Mouse (Mus musculus) cerebellum, postnatal 14 days (tissue): ENCODE measurements around the gene Cyp2s1.
A peak's percentile ranks its signal among the peaks of the same experiment; 100 is the strongest.

ENCODE experiments used
- DNase-seq, 2 experiments: peaks; one replicate each; pipeline ENCODE4 v3.0.0; 2021; ENCODE audit warnings: mixed read lengths in 2 of 2

Cyp2s1 gene

DNA sequence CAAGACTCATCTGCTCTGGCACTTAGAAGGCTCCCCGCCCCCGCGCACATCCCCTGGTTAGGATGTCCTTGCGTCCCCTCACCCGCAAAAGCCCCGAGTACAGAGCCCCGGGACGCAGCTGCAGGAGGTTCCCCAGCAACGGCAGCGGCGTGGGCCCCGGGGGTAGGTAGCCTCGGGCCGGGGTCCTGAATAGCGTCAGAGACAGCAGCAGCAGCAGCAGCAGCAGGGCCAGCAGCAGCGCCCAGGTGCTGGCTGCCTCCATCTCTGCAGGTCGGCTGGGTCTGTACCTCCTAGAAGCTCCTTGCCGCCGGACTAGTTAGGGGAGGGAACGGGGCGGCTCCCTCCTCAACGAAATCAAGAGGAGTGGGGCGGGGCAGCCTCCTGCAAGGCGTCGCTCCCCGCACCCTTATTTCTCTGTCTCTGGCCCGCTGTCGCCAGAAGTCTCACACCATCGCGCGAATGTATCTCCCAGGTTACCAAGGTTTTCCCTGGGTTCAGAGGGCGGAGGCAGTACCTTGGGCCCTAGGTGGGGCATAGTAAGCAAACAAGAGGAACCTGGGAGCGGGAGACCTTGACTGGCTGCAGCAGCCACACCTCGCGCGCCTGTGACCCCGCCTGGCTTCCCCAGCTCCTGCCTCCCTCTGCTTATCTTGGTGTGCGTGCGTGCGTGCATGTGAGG lies at the start of gene Cyp2s1:
Gene Cyp2s1, minus strand, starts transcription at position 673 of the 679 bp plus-strand sequence.
- peak in 1 of 2 experiments; percentile 9 for DNase-seq

DNA sequence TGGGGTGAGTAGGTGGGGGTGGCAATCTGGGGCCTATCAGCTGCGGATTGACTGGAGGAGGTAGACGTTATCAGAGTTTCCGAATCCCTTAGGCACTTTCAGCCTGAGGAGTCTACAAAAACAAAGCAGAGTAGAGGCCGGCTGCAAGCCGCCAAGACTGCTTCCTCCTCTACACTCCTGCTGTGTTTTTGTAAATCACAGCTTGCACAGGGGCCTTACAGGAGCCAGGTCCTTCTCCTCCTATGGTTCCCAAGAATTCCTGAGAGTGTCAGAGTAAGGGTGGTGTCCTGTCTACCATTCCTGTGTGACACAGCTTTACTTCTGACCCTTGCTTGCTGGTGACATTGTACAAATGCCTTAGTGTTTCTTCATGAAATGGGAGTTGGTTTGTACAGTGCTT lies 48.1 kb upstream of the Cyp2s1 start:
- no peak for DNase-seq

DNA sequence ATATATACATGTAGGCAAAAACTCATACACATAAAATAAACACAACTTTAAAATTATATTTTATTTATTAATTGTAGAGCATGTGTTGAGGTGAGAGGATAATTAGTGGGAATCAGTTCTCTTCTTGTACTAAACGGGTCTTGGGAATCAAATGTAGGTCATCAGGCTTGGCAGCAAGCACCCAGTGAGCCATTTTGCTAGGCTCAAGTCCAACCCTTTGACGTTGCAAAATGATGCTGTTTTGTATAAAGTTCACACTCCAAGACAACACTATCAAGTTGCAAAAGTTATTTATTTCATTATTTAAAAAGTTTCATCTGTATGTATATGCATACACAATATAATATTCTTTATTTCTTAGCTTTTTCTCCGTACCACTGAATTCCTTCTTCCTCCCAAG lies 47.0 kb upstream of the Cyp2s1 start:
- DNase-seq = no peak

DNA sequence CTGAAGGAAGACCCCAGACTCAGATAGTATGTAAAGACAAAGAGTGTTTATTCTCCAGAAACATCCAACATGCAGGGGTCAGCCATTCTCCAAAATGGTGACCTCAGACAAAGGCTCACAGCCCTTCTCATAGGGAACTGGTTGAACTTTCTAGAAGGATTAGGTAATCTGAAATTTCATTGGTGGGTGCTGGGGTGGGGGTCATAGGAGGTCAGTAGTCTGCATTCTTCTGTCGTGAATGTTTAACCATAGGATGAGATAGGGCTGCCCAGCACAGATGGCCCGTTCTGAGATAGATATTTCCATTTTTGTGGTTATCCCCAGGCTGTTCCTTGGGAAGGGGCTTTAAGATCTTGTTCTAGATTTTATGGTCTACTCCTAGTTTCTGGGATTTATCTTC lies 45.7 kb upstream of the Cyp2s1 start:
- DNase-seq = no peak

DNA sequence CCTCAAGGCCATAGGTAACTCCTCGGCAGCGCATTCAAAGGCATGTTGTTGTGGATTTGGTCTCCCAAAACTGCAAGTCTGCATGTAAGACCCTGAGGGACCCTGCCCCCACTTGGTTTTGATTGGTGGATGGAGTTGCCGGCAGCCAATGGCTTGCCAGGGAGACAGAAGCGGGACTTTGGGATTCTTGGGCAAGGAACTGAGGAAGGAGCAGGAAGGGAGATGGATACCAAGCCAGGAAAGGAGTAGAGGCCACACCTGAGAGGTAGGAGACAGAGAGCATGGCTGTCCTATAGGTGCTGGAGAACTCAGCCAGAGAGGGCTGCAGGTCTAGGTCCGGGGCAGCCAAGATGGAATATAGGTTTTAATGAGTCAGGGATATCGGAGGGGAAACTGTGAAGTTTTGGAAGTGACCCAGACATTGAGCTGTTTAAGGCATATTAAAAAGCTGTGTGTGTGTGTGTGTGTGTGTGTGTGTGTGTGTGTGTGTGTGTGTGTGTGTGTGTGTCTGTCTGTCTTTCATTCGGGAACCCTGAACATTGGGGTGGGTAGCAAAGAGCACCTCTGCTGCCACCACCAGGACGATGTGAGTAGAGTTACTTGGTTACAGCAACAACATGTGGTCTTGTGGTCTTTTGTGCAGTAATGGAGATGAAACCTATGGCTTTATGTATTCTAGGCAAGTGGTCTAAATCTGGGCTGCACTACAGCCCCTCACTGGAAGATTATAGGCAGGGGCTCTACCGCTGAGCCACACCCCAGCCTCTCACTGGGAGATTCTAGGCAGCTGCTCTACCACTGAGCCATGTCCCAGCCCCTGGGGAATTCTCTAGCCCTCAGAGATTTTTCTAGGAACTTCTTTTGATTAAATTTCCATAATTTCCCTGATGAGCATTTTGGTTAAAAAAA lies 43.5 kb upstream of the Cyp2s1 start:
- peak in 1 of 2 experiments; percentile 8 for DNase-seq

DNA sequence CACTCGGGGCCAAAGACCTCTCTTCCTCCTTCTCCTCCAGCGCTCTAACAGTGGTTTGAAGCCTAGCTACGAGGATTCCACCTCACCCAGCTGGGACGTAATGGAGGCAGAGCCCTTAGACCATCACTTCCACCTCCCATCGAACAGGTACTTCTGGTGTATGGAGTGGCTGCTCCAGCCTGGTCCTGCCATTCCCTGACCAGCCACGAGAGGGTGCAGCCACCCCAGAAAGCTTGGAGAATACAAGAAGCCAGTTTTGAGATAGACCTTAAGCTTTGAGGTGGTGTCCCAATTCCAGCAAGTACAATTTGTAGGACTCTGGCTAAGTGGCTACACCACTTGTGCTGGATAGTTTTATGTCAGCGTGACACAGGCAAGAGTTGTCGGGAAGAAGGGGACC lies 38.4 kb upstream of the Cyp2s1 start:
- peak; percentile 67 to 78 for DNase-seq

DNA sequence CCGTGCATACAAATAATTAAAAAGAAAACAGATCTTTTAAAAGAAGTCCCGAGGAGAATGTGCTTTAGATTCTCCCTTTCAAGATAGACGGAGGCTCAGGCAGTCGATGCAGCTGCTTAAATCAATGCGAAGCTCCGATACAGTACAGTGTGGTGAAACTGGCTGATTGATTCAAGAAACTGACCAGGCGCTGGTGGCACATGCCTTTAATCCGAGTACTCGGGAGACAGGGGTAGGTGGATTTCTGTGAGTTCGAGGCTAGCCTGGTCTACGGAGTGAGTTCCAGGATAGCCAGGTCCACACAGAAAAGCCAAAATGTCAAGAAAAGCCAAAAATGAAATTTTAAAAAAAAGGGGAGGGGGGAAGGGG lies 31.7 kb upstream of the Cyp2s1 start:
- peak; percentile 29 to 32 for DNase-seq

DNA sequence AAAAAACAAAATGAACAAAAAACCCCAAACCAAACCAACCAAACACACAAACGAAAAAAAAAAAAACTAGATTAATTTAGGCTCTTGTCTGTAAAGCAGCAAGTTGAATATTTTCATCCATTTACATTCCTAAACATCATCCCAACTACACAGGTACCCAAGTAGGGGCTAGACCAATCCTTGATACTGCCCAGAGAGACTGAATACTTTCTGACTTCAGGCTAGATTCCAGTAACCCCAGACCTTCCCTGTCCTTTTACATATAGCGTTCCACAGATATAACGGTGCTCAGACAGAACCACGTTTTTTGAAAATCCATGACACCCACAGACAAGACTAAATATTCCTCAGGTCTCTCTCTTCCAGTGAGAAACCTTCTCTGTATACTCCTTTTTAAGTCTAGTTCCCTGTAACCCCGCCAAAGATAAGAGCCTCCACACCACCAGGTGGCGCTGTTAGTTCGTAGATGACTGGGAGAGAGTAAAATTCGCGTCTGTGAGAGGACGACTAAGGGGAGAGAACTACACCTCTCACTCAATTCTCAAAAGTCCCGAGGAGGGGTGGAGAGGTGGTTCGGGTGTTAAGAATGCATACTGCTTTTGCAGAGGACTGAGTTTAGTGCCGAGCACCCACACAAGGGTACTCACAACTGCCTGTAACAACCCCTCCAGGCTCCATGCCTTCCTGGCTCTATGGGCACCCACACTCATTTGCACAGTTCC lies 31.2 kb upstream of the Cyp2s1 start:
- DNase-seq = peak; percentile 90 to 95

DNA sequence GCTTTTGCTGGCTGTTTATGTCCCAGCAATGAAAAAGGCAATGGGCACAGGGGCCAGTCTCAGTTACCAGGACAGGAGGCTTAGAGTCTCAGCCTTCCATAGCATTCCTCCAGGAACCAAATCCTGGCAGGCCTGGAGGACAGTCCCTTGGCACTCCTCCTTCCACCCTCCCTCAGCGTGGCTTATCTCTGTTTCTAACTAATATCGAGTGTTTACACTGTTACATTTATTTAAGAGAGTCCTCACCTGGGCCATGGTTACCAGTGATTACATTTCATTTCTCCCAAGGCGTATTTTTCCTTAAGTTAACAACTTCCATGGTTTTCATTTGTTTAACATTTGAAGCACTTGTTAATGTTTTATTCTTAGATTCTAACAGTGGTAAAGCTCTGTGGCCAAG lies 28.2 kb upstream of the Cyp2s1 start:
- DNase-seq = no peak

DNA sequence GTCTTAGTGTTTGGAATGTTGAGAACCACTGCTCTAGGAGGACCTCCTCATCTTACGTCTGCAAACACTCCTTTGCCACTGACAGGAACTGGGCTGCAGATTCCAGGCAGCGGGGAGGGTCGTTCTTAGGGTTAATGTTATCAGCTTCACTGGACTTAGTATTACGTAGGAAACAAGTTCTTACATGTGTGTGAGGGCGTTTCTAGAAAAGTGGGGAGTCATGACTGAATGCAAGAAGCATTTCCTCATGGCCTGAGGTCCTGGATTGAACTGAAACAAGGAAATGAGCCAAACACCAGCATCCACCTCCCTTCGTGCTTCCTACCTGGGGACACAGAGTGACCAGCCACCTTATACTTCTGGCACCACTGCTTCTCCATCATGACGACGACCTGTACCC lies 27.7 kb upstream of the Cyp2s1 start:
- DNase-seq = no peak

DNA sequence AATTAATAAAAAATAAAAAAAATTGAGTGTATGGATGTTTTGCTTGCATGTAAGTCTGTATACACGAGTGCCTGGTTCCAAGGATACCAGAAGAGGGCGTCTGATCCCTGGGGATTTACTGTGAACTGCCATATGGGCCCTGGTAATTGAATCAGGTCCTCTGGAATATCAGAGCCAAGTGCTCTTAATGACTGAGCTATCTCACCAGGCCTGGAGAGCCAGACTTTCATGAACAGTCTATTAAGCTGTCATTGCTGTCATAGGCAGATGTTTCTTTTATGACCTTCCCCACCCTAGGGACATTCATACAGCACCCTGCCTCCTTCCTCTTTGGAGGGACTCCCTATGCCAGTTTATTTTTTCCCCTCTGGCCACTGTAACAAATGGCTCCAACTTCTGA lies 26.8 kb upstream of the Cyp2s1 start:
- no peak for DNase-seq

DNA sequence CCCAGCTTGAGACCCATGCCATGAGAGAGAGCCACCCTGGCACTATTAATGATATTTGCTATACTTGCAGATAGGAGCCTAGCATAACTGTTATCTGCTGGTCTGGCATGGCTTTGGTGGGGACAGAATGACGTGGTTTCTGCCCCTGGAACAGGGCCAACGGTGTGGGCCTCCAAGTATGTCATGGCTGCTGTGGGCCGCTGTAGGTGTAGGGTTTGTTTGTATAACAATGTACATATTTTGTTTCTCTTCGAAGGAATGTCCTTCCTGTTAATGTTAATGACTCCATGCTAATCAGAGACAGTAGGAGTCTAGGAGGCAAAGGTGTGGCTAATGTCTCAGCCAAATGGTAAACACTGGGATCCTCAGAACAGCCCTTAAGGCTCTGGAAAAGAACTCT lies 24.2 kb upstream of the Cyp2s1 start:
- no peak for DNase-seq

DNA sequence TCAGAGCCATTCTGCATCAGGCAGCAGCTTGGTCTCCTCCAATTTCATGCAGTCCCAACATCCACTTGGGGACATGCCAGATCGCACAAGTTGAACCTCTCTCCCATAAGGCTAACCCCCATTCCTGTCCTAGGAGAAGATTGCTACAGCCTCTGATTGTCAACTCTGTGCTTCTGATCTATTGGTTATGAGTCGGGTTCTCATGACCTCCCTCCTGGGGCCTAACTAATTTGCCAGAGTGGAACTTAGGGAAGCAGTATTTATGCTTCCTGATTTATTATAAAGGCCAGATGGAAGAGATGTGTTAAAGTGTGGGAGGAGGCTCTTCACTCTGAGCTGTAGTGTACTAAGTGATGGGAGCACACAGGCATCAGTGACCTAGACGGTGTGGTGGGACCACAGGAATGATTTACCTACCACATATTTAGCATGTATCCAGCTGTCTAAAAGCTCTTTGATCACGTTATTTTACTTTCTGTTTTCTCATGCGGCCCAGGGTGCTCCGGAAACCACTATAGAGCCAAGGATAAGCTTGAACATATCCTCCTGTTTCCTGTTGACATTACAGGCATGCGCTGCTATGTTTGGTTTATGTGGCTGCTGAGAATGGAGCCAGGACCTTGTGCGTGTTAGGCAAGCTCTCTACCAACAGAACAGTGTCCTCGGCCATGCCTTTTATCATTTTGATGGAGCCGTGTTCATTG lies 18.6 kb upstream of the Cyp2s1 start:
- DNase-seq = no peak

DNA sequence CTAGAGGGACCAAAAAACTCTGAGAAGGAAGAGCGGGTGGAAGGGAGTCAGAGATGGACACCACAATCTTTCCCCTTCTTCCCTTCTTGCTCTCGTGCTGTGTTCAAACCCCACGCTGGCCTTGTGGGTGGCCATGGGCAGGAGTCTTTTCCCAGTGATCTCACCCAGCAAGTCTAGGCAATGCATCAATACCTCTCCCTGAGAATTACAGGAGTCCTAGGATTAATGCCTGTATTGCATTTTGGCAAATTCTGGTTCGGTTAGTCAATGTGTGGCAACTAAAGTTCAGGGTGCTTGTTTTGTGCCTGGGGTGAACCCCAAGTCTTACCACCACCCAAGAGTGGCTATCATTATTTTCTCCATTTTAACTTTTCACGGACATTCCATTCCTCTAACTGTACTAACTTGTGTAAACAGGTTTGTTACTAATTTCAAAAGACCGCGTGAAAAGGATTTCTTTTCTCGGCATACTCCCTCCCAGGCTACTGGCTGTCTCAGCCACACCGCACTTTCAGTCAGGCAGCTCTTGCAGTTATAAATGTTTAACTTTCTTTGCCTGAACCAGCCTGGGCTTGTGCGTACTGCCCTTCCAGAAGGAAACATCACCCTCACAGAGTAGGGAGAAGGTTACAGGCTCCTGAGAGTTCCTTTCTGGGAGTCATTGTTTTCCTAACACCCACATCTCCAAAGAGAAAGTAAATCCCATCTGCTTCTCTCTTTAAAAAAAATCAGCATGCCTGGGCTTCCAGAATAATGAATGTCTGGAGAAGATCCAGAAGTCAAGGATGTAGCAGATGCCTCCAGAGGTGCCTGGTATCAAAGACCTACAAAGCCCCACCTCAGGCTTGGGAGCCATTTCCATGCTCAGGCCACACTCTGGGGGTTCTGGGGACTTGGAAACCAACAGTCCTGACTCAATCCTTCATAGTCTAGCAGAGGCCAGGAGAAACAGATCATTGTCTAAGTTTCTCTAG lies 15.1 kb upstream of the Cyp2s1 start:
- no peak for DNase-seq

DNA sequence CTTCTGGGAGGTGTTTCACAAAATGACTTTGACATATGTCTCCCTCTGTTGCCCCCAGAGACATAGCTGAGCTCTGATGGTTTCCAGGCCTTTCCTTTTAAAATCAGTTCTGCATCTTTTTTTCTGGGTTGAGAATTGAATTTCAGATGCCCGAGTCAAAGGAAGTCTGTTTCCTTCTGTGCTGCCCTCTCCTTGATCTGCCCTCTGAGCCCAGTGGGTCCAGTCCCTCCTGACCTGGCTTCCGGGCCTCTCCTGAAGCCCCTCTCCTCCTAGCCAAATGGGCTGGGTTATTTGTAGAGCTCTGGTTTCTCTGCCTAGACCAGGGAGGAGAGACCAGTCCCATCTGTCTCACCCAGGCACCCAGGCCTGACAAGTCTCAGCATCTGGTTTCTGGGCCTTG lies 13.5 kb upstream of the Cyp2s1 start:
- no peak for DNase-seq

DNA sequence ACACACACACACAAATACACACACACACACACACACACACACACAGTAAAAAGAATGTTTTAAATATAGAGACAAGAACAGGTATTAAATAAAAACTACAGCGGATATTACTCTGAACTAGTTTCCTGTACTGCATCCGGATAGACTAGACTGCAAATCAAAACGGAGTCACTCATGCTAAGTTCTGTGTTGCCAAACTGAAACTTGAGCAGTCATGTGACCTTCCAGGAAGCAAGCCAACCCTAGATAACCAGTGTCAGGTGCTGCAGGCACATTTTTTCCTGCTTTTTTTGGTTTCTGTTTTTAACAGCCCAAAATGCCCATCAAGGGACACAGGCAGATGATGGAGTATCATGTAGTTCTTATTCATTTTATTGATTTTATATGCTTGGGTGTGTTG lies 10.5 kb upstream of the Cyp2s1 start:
- no peak for DNase-seq

DNA sequence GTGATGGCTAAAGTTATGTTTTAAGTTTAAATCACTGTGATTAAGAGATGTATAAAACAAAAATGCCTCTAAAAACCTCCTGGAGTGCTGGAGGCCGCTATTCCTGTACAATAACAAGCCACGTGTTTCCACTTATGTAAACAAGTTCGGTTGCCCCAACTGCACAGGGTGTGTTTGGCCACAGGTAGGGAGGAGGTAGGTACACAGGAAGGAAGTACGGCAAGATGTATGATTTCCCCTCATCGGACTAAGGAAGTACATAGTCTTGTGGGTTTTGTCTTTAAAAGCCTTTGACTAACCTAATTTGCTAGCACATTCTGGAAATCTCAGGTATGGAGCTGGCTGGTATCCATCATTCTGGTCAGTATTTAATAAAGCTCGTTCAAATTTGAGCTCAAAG lies 9.3 kb upstream of the Cyp2s1 start:
- no peak for DNase-seq

DNA sequence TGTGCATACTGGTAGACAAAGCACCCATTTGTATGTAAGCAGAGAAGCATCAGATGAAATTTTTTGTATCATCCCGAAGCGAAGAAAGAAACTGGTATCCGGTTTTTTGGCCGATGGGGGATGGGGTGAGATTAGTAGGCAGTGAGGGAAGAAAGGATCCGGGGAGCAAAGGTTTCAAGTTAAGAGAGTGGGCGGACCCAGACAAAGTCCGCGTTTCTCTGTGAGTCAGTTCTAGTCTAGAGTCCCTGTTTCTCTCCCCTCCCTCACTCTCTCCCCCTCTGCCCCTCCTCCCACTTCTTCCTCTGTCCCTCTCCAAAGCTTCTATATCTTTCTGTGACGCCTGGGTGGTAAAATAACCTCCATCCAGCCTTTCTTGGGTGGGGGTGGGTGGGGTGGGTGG lies 8.3 kb upstream of the Cyp2s1 start:
- DNase-seq = no peak

DNA sequence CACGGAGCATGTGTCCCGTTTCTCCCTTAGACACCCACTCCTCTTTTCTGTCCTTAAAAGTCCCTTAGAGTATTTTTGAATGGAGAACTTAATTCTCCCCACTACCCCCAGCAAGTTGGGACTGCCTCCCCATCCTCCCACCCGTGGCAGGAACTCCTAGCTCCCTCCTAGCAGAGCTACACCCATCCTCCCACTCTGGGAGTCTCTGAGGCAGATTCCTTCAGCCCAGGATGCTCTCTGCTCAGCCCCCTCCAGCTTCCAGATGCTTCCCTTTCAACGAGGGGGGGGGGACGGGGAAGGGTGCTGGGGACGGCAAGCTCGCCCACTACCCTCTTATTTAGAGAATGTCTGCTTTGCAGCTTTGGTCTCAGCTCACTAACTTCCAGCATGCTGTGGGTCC lies 1.1 kb downstream of the Cyp2s1 start:
- DNase-seq = no peak

DNA sequence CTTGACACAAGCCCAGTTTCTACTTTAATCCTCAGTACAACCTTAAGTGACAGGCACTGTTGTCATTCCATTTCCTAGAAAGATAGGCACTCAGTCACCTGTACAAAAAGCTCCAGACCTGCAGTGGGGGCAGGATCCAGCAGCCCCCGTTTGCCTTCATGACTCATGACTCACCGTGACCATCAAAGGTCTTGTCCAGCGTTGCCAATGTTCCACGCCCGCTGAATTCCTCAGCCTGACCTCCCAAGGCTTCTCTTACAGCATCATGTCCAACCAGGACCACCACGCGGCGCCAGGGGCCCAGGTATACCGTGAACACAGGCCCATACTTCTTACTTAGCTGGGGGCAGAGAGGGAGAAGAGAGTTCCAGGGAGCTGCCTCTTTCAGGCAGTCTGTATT lies 2.0 kb downstream of the Cyp2s1 start:
- no peak for DNase-seq

DNA sequence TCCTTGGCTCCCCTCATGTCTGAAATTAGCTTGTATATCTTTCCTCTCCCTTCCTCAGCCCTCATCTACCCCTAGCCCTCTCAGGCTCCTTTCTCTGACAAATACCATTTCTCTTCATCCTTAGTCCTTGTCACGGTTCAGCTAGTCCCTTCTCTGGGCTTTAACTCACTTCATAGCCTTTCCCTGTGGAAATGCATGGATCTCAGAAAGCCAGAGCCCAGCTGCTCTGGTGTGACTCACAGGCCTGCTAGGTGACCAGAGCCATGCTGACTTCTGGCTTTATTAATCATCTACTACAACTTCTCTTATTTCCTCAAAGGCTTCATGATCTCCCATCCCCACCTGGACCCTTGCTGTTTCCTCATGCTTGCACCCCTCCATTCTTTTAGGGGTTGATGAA lies 4.5 kb downstream of the Cyp2s1 start:
- DNase-seq = no peak

DNA sequence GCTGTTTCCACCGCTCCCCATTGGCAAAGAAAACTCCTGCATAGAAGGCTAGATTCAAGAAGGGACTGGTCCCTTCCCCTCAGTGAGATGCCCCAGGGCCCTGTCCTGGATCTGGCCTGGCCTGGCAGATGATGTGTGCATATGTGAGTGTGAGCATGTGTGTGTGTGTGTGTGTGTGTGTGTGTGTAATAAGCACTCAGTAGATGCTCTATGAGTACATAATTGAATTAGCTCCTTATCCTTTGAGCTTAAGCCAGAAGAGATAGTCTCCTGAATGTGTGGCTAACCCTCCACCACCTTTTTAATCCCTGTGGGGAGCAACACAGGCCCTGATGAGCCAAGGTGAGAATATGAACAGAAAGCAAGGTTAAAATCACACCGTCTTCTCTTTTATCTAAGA lies 5.0 kb downstream of the Cyp2s1 start:
- no peak for DNase-seq
